Mouse (Mus musculus): ENCODE measurements around the gene Anapc5.

DNA sequence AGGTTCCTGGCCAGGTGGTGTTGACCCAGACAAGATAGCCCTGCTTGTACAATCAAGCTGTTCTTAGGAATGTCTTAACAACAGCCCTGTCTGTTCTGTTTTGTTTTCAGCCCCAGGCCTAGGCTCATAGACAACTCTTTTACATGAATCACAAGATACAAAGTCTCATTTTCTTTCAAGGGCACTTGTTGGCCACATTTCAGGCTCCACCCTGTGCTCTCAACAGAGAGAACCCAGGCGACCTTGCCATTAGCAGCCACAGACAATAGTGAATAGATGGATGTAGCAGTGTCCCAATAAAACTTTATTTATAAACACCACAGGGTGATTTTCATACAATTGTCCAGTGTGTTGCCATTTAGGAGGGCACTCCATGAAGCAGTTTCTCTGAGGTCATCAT, 39.1 kb downstream of the Anapc5 start:
- TF ChIP-seq CTCF (IDR thresholded peaks at IDR 0.05; ENCODE audit: low read depth, low read length) (no peak), POLR2A (IDR thresholded peaks at IDR 0.05; ENCODE audit: insufficient read depth, low read length) (no peak)
